ENCODE assay signal across 14 mouse cellular contexts in the genomic region with DNA sequence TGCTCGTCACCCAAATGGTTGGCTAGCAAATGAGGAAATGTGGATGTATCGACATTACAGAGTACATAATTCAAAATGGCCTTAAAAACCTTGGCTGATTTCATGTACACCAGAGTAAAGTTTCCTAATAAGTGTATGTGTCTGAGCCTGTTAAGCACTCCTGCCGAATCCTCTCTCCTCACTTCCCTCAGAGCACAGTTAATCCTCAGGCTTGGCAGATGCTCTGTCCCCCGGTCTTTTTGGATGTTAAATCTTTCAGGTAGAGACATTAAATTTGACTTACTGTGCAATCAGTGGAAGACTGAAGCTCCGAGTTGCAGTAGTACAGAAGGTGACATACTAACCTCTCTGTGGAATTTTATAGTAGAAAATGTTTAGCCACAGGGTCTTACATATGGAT.
DNase-seq lines count a peak whose midpoint lies in the region.
"Had no signal": no experiment of that assay in that cellular context is flagged by ENCODE, and none has a peak within 500 bp of the region (broad histone marks: within the 10 kb centered on the region; RNA-seq: fewer than 3 reads in every experiment).

No protein-coding gene starts in this region.

- peak; percentile 72 for DNase-seq in fat pad, adult 2 months (ENCODE audit: extremely low read depth, low read depth, low spot score)
- peak; percentile 61 for DNase-seq in gonadal fat pad, adult 2 months (ENCODE audit: low read depth)
- no peak for DNase-seq in cerebellum, adult 9-11 months
- DNase-seq in gastrocnemius, postnatal 4 days (ENCODE audit: low spot score in 2 of 2): no peak
- DNase-seq: adrenal gland, adult 2 months; adrenal gland, adult 8-10 months; adrenal gland, postnatal 10 days; adrenal gland, postnatal 14 days; adrenal gland, postnatal 25 days; adrenal gland, postnatal 36 days; B cell, adult 2 months; cerebellum, adult 11 months; cerebellum, adult 11-12 months; cerebellum, adult 18-20 months had no signal

Comparison
In these comparisons a context has a peak if more than half of its experiments do, and no peak if none do; other contexts are left out.
1. DNase-seq: peak in fat pad, adult 2 months (single experiment) and gonadal fat pad, adult 2 months (single experiment); none in cerebellum, adult 9-11 months (single experiment) and gastrocnemius, postnatal 4 days (0 of 2).